Mouse (Mus musculus) embryonic facial prominence, embryonic 14.5 days (tissue): ENCODE results near the gene Ccser2. TPM values are rescaled to one million over a fixed set of nuclear protein-coding genes. Genes with fewer than 3 reads are reported as not detected.

Source experiments
- polyA plus RNA-seq: library from polyadenylated mRNA; unstranded; fragments of >200 nt; fragmentation: Nextera tagmentation; extraction: Ambion mirVana; gene quantifications from 2 replicates; pipeline ENCODE4 v1.2.1, GENCODE M21; 2014

Gene Ccser2
- polyA plus RNA-seq, 1 experiment from 2014 or later: 49.6 TPM

Other genes with a start within 250 kb of the Ccser2 start
- gene Rgr, start 80.2 kb upstream of the Ccser2 start, polyA plus RNA-seq: 0.39 and 1.4 TPM in 2 replicates
- gene Lrit1, start 86.1 kb upstream of the Ccser2 start, polyA plus RNA-seq: not detected in 2 replicates
- 0.06 TPM in 1 of 2 replicates, not detected in the other for gene Lrit2, start 99.2 kb upstream of the Ccser2 start, polyA plus RNA-seq
- 3.0 TPM in 2 replicates for gene Cdhr1, start 129.6 kb upstream of the Ccser2 start, polyA plus RNA-seq
- 7.9 and 9.0 TPM in 2 replicates for gene 2610528A11Rik, start 145.2 kb upstream of the Ccser2 start, polyA plus RNA-seq
- gene Ghitm, start 166.5 kb upstream of the Ccser2 start, polyA plus RNA-seq: 198 and 210 TPM in 2 replicates